Mouse (Mus musculus) hindbrain, postnatal 0 days (tissue): Measurements from ENCODE around the gene Hook2. TPM values are rescaled to one million over a fixed set of nuclear protein-coding genes. Genes with fewer than 3 reads are reported as not detected.
A peak's percentile ranks its signal among the peaks of the same experiment; 100 is the strongest.

Experiments
- ATAC-seq: fragments of 200-750 bp; cut with Nextera tagmentation; 2 replicates; pipeline ENCODE4 v1.8.0; 2017; ENCODE audit warnings: mild to moderate bottlenecking, moderate TSS enrichment, moderate library complexity
- DNase-seq: peaks from one replicate; pipeline ENCODE4 v3.0.0-alpha.2; 2015; ENCODE audit warnings: low spot score
- H3K27ac ChIP-seq: fragments of 300-500 bp; sonication (generic); 2 replicates; pipeline ENCODE4 v1.5.1; 2014; ENCODE audit warnings: mild to moderate bottlenecking
- H3K27me3 ChIP-seq: fragments of 300-500 bp; sonication (generic); 2 replicates; pipeline ENCODE4 v1.6.1; 2014; ENCODE audit warnings: low read length, mixed read lengths; ENCODE audit not compliant: insufficient read depth
- H3K36me3 ChIP-seq: fragments of 300-500 bp; sonication (generic); 2 replicates; pipeline ENCODE4 v1.6.1; 2014; ENCODE audit warnings: low read length, mixed read lengths; ENCODE audit not compliant: insufficient read depth
- H3K4me1 ChIP-seq: fragments of 300-500 bp; sonication (generic); 2 replicates; pipeline ENCODE4 v1.6.1; 2014; ENCODE audit warnings: antibody characterized with exemption, low read length, mixed read lengths; ENCODE audit not compliant: insufficient read depth
- H3K4me2 ChIP-seq: fragments of 300-500 bp; sonication (generic); 2 replicates; pipeline ENCODE4 v1.6.1; 2014; ENCODE audit warnings: low read depth, mild to moderate bottlenecking, low read length, moderate library complexity, mixed read lengths
- H3K4me3 ChIP-seq: fragments of 300-500 bp; sonication (generic); 2 replicates; pipeline ENCODE4 v1.5.1; 2014; ENCODE audit warnings: low read length
- H3K9ac ChIP-seq: fragments of 300-500 bp; sonication (generic); replicated peaks from 2 replicates; pipeline ENCODE4 v1.6.1; 2014; ENCODE audit warnings: mild to moderate bottlenecking, low read length, moderate library complexity, mixed read lengths
- H3K9me3 ChIP-seq: fragments of 300-500 bp; sonication (generic); 2 replicates; pipeline ENCODE4 v1.6.1; 2016; ENCODE audit warnings: low read length, mixed read lengths
- CTCF ChIP-seq: IDR thresholded peaks from 2 replicates; pipeline ENCODE4 v1.5.1; 2016; ENCODE audit warnings: antibody characterized with exemption, control low read depth, low read depth
- WGBS: fragments of 180-500 bp; shearing (Covaris S2); extraction: QIAGEN DNeasy Blood & Tissue Kit; methylation state at CpG from one replicate; pipeline ENCODE4 v1.1.7; 2014; 5-methylcytosine and 5-hydroxymethylcytosine counted together
- polyA plus RNA-seq: library from polyadenylated mRNA; unstranded; fragments of >200 nt; fragmentation: Nextera tagmentation; extraction: Ambion mirVana; gene quantifications from 2 replicates; pipeline ENCODE4 v1.2.1, GENCODE M21; 2015
- total RNA-seq: library from RNA; depleted of rRNA; stranded (reverse); fragments of >200 nt; gene quantifications from 2 replicates; pipeline ENCODE4 v1.2.3, GENCODE M21; 2014; rRNA removed

Hook2 gene
- total RNA-seq (18.9 and 19.0 TPM in 2 replicates), polyA plus RNA-seq (29.7 and 33.4 TPM in 2 replicates)

DNA sequence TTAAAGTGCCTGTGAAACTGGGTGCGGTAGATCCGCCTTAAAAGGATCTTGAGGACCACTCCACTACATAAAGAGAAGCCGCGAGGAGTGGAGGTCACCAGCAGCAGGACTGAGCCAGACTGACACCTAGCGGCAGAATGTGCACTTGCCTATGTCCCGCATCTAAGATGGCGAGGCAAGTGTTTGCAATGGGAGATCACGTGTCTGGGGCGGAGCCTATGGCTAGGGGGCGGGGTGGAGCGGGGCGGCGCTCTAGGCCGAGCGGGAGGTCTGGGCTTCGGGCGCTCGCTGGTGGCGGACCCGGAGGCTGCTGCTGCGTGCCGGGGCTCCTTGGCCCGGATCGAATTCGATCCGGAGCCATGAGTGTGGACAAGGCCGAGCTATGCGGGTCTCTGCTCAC is at the start of gene Hook2:
Hook2 (plus strand) TSS at position 255 of the 400 bp plus-strand sequence.
- Histone ChIP-seq H3K27me3 (no peaks in the 10 kb centered on the region), H3K9ac (peak within 1 kb of the TSS; percentile 78), H3K4me2 (peak within 1 kb of the TSS; percentile 84), H3K4me1 (peaks cover 10% of the 10 kb centered on the region), H3K36me3 (no peaks in the 10 kb centered on the region), H3K27ac (peak within 1 kb of the TSS; percentile 76), H3K4me3 (peak within 1 kb of the TSS; percentile 61), H3K9me3 (no peaks in the 10 kb centered on the region)
- peak; percentile 99 for DNase-seq
- ATAC-seq: peak; percentile 94
- peak; percentile 96 for TF ChIP-seq CTCF
- under 1% methylated on average over 28 of the region's 28 CpGs for WGBS

DNA sequence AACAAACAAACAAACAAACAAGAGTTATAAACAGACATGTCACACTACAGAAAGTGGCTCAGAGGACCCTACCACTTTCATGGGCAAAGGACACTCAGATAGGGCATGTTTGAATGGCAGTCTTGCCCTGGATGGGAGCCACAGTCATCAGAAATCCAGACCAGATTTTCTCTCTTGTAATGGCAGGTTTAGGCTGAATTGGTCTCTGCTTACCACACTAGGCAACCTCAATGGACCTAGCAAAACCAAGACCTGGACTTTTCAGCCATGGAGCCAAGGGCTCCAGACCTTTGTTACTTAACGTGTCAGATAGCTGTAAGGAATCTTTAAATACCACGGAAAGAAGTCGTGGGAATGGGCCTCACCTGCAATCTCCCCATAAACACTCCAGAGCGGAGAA is 46.7 kb upstream of the Hook2 start:
- DNase-seq (peak; percentile 58), ATAC-seq (no peak)
- H3K4me1 ChIP-seq: peaks cover 8% of the 10 kb centered on the region; the same call in 1 of the 2 replicates
- no peaks in the 10 kb centered on the region for H3K9me3 ChIP-seq
- no peaks in the 10 kb centered on the region for H3K36me3 ChIP-seq
- no peak overlapping the region for H3K9ac ChIP-seq
- WGBS: 30% methylated on average over 4 of the region's 4 CpGs
- H3K27me3 ChIP-seq: peaks cover 9% of the 10 kb centered on the region; the same call in 1 of the 2 replicates
- TF ChIP-seq CTCF: no peak
- H3K27ac ChIP-seq: no peak overlapping the region
- H3K4me2 ChIP-seq: peak overlapping the region; percentile 72; the same call in 1 of the 2 replicates
- peak overlapping the region; percentile 66; the same call in 1 of the 2 replicates for H3K4me3 ChIP-seq

DNA sequence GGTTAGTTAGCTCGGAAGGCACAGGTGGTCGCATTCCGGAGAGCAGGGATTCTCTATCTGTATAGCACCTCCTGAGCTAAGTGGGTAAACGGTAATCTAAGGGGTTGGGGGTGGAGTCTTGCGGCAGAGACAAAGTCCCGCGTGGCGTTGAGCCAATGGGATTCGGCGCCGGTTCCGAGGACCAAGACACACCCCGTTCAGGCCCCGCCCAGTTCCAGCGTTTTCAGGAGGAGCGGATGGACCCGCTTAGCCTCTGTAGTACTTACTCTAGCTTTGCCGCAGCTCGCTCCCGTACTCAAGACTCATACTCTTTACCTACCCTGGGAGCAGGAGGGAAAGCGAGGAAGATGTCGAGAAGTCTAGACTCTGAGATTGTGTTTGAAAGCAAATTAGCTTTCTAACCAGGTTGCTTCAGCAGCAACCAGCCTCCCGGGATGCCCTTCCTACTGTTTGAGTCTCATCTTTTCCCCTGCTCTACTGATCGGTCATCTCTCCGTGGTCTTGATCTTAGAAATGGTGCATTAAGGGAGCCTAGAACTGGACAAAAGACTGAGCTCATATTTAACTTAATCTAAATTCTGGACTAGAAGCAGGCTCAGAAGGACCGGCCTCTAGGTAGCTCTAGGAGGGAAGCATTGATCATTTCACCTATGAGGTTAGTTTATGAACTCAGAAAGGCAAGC is 45.8 kb upstream of the Hook2 start:
- H3K9ac ChIP-seq: peak overlapping the region; percentile 80; the same call in 1 of the 2 replicates
- H3K4me2 ChIP-seq: peak overlapping the region; percentile 72
- peak overlapping the region; percentile 66 for H3K4me3 ChIP-seq
- H3K4me1 ChIP-seq: peaks cover 8% of the 10 kb centered on the region; the same call in 1 of the 2 replicates
- ATAC-seq (peak; percentile 10; the same call in 1 of the 2 replicates), DNase-seq (peak; percentile 83)
- H3K9me3 ChIP-seq: no peaks in the 10 kb centered on the region
- peak overlapping the region; percentile 81; the same call in 1 of the 2 replicates for H3K27ac ChIP-seq
- no peaks in the 10 kb centered on the region for H3K36me3 ChIP-seq
- no peak for TF ChIP-seq CTCF
- H3K27me3 ChIP-seq: peaks cover 9% of the 10 kb centered on the region; the same call in 1 of the 2 replicates
- WGBS: 1% methylated on average over 26 of the region's 26 CpGs

DNA sequence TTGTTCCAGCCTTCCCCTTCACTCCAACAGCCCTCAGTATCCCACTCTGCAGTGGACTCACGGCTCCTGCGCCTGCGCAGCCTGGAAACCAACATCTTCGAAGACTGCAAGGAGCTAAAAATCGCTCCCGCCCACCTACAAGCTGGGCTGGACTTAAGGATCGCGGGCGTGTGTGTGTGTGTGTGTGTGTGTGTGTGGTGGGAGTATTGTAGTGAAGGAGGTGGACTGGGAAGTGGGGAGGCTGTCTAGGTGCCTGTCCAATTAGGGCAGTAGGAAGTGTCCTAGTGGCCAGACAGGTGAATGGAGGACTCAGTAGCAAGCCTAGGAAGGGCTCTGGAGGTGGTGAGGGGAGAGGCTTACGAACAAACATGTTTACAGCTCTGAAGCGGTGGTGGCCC is 45.2 kb upstream of the Hook2 start:
- peak; percentile 81 for DNase-seq
- Histone ChIP-seq H3K4me1 (peaks cover 8% of the 10 kb centered on the region; the same call in 1 of the 2 replicates), H3K9ac (peak overlapping the region; percentile 80; the same call in 1 of the 2 replicates), H3K9me3 (no peaks in the 10 kb centered on the region), H3K27ac (peak overlapping the region; percentile 81), H3K4me2 (peak overlapping the region; percentile 72), H3K27me3 (peaks cover 10% of the 10 kb centered on the region; the same call in 1 of the 2 replicates), H3K36me3 (no peaks in the 10 kb centered on the region), H3K4me3 (peak overlapping the region; percentile 66)
- no peak for TF ChIP-seq CTCF
- 2% methylated on average over 11 of the region's 11 CpGs for WGBS
- peak; percentile 80 for ATAC-seq

DNA sequence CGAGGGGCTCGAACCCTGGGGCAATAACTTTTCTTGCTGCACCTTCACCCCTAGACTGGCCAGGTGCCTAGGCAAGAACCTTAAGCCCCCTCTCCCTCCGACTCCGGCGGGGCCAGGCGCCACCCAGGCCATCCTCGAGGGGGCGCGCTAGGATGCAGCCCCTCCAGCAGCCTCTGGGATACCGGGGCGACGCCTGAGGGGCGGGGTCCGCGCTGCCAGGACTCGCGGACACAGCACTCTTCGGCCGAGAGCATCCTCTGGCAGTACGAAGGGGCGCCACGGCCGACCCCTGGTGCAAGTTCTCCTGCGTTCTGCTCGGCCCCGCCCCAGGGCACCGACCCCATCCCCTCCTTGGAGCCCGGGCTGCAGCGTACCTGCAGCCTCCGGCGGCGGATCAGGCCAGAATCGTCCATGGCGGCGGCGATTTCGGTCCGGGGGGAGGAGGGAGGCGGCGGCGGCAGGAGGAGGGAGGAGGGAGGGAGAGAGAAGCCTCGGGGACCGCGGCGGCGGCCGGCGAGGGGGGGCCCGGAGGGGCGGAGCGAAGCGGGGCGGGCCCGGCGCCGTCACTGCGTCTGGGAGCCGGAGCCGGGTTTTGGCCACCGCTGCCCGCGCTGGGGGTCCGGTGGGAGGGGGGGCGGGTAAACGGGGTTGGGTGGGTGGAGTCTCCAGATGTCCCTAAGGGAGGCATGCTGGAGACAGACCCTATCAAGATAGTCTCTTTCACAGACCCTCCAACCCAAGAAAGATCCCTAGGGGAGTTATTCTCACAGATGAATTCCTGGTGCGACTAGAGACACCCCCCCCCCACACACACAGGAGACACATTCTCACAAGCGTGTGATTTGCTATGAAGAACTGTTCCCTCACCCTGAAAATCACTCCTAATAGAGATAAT is 44.5 kb upstream of the Hook2 start:
- H3K27ac ChIP-seq: peak overlapping the region; percentile 81
- H3K36me3 ChIP-seq: no peaks in the 10 kb centered on the region
- WGBS: 0% methylated on average over 52 of the region's 67 CpGs
- no peaks in the 10 kb centered on the region for H3K9me3 ChIP-seq
- TF ChIP-seq CTCF: peak; percentile 65
- H3K9ac ChIP-seq: peak overlapping the region; percentile 80
- peak overlapping the region; percentile 66 for H3K4me3 ChIP-seq
- H3K4me2 ChIP-seq: peak overlapping the region; percentile 72
- ATAC-seq: peak; percentile 77
- H3K4me1 ChIP-seq: peaks cover 8% of the 10 kb centered on the region; the same call in 1 of the 2 replicates
- peak; percentile 73 for DNase-seq
- H3K27me3 ChIP-seq: peaks cover 13% of the 10 kb centered on the region; the same call in 1 of the 2 replicates

DNA sequence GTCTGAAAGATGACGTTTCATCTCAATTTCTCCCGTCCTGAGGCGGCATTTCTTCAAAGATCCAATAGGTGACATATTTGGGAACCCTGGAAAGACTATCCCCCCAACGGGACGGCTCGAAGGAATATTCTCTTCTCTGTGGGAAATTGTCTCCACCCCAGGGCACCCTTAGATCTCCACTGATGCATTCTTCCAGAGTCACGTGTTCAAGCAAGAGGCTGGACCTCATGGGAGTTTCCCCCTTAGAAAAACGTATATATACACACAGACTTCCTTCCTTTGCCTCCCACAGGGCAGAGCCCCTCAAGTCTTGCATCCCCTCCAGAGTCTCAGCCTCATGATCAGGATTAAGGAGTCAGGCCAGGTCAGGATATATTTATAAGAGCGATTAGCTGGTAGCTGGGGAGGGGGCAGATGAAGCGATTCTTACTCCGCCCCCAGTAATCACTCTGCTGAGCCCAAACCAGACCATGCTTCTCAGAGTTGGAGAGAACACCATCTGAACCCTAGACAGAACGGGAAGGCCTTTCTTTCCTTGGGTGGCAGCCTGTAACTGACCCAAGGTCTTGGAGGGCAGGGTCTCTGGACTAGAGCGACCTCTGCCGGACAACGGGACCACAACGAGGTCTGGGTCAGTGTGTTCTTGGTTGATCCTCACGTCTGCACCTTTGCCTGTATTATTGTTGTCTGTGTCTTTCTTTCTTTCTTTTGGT is 43.7 kb upstream of the Hook2 start, which contains the start of gene Rtbdn:
Rtbdn (plus strand) TSS at position 464 of the 713 bp plus-strand sequence.
- peak; percentile 65 for TF ChIP-seq CTCF
- 4% methylated on average over 17 of the region's 17 CpGs for WGBS
- H3K9ac ChIP-seq: peak within 1 kb of the TSS; percentile 80

More for the DNA sequence above, 43.7 kb upstream of the Hook2 start, which contains the start of gene Rtbdn:
- peaks cover 13% of the 10 kb centered on the region; the same call in 1 of the 2 replicates for H3K27me3 ChIP-seq
- peak within 1 kb of the TSS; percentile 72 for H3K4me2 ChIP-seq
- ATAC-seq: peak; percentile 30
- peak within 1 kb of the TSS; percentile 81 for H3K27ac ChIP-seq
- H3K4me3 ChIP-seq: peak within 1 kb of the TSS; percentile 66
- DNase-seq: peak; percentile 61
- no peaks in the 10 kb centered on the region for H3K9me3 ChIP-seq
- peaks cover 8% of the 10 kb centered on the region; the same call in 1 of the 2 replicates for H3K4me1 ChIP-seq
- H3K36me3 ChIP-seq: no peaks in the 10 kb centered on the region
